Mouse (Mus musculus) monocyte, adult 59 days (primary cell): ENCODE results near the gene Vmn1r88. TPM values are rescaled to one million over a fixed set of nuclear protein-coding genes. Genes with fewer than 3 reads are reported as not detected.

Experiments used
- total RNA-seq, 2 experiments: library from RNA; stranded (reverse); gene quantifications; one replicate each; pipeline ENCODE4 v1.2.4; 2023

The Vmn1r88 gene
- under 1 TPM in 1 of 2 experiments, not detected in 1; 0.09 TPM for total RNA-seq

GRCm38 (mm10) chr7:13159268-13159667, at the start of gene Vmn1r88:
TSS of gene Vmn1r88 (plus strand) at chr7:13159568.

GRCm38 (mm10) chr7:13119817-13120216, 39.6 kb upstream of the Vmn1r88 start, which contains the start of gene Vmn1r86:
TSS of gene Vmn1r86 (minus strand) at chr7:13119917.

GRCm38 (mm10) chr7:13140057-13140456, 19.3 kb upstream of the Vmn1r88 start, which contains the start of gene Vmn1r87:
TSS of gene Vmn1r87 (minus strand) at chr7:13140157.

GRCm38 (mm10) chr7:13212720-13213119, 53.4 kb downstream of the Vmn1r88 start, which contains the start of gene Vmn1r89:
TSS of gene Vmn1r89 (plus strand) at chr7:13213020.

Other genes with a start within 250 kb of the Vmn1r88 start
- 1,000 to 10,000 TPM; 1,308 to 1,362 TPM for gene Rps5, start 237.3 kb upstream of the Vmn1r88 start, total RNA-seq
- under 1 TPM; 0.24 to 0.58 TPM for gene Rnf225, start 232.2 kb upstream of the Vmn1r88 start, total RNA-seq
- gene Zfp324, start 193.7 kb upstream of the Vmn1r88 start, total RNA-seq: 1 to 10 TPM; 3.2 to 3.3 TPM
- 1 to 10 TPM; 3.1 to 4.0 TPM for gene Zfp446, start 181.7 kb upstream of the Vmn1r88 start, total RNA-seq
- under 1 TPM in 1 of 2 experiments, not detected in 1; 0.30 TPM for gene Slc27a5, start 161.4 kb upstream of the Vmn1r88 start, total RNA-seq
- 100 to 1,000 TPM; 185 to 201 TPM for gene Trim28, start 160.5 kb upstream of the Vmn1r88 start, total RNA-seq
- 10 to 100 TPM; 18.4 to 19.6 TPM for gene Zbtb45, start 149.5 kb upstream of the Vmn1r88 start, total RNA-seq
- 100 to 1,000 TPM; 165 to 175 TPM for gene Chmp2a, start 124.8 kb upstream of the Vmn1r88 start, total RNA-seq
- gene Ube2m, start 121.3 kb upstream of the Vmn1r88 start, total RNA-seq: 10 to 100 TPM; 80.0 to 80.2 TPM
- under 1 TPM; 0.76 to 0.97 TPM for gene Mzf1, start 104.8 kb upstream of the Vmn1r88 start, total RNA-seq
- not detected for gene Vmn1r85, start 64.4 kb upstream of the Vmn1r88 start, total RNA-seq
- gene Vmn1r86, start 39.7 kb upstream of the Vmn1r88 start, total RNA-seq: not detected
- gene Vmn1r87, start 19.4 kb upstream of the Vmn1r88 start, total RNA-seq: not detected
- not detected for gene Vmn1r89, start 53.5 kb downstream of the Vmn1r88 start, total RNA-seq
- 10 to 100 TPM; 12.4 to 14.4 TPM for gene Lig1, start 117.7 kb downstream of the Vmn1r88 start, total RNA-seq
- 1 to 10 TPM; 1.9 to 2.6 TPM for gene Zswim9, start 119.2 kb downstream of the Vmn1r88 start, total RNA-seq
- under 1 TPM in 1 of 2 experiments, not detected in 1; 0.55 TPM for gene Pla2g4c, start 165.1 kb downstream of the Vmn1r88 start, total RNA-seq
- not detected for gene Cabp5, start 238.6 kb downstream of the Vmn1r88 start, total RNA-seq